Mouse (Mus musculus) embryonic facial prominence, embryonic 12.5 days (tissue): ENCODE measurements around the gene Hoxa5. TPM values are rescaled to one million over a fixed set of nuclear protein-coding genes. Genes with fewer than 3 reads are reported as not detected.
A peak's percentile ranks its signal among the peaks of the same experiment; 100 is the strongest.

Source experiments
- ATAC-seq: fragments of 200-750 bp; cut with Nextera tagmentation; 2 replicates; pipeline ENCODE4 v1.8.0; 2017; ENCODE audit not compliant: insufficient number of reproducible peaks, insufficient read depth, low FRiP score, low TSS enrichment
- H3K27ac ChIP-seq: fragments of 300-500 bp; sonication (generic); 2 replicates; pipeline ENCODE4 v1.5.1; 2016; ENCODE audit warnings: mild to moderate bottlenecking
- H3K27me3 ChIP-seq: fragments of 300-500 bp; sonication (generic); 2 replicates; pipeline ENCODE4 v1.6.1; 2016; ENCODE audit warnings: mild to moderate bottlenecking, moderate library complexity
- H3K36me3 ChIP-seq: fragments of 300-500 bp; sonication (generic); 2 replicates; pipeline ENCODE4 v1.6.1; 2016; ENCODE audit warnings: mild to moderate bottlenecking
- H3K4me1 ChIP-seq: fragments of 300-500 bp; sonication (generic); 2 replicates; pipeline ENCODE4 v1.6.1; 2016
- H3K4me2 ChIP-seq: fragments of 300-500 bp; sonication (generic); replicated peaks from 2 replicates; pipeline ENCODE4 v1.6.1; 2016; ENCODE audit warnings: mild to moderate bottlenecking, moderate library complexity
- H3K4me3 ChIP-seq: fragments of 300-500 bp; sonication (generic); 2 replicates; pipeline ENCODE4 v1.5.1; 2016; ENCODE audit warnings: mild to moderate bottlenecking
- H3K9ac ChIP-seq: fragments of 300-500 bp; sonication (generic); 2 replicates; pipeline ENCODE4 v1.6.1; 2016; ENCODE audit warnings: mild to moderate bottlenecking, moderate library complexity
- H3K9me3 ChIP-seq: fragments of 300-500 bp; sonication (generic); 2 replicates; pipeline ENCODE4 v1.6.1; 2016; ENCODE audit warnings: mild to moderate bottlenecking, moderate library complexity
- WGBS: fragments of 180-500 bp; shearing (Covaris S2); methylation state at CpG from one replicate; pipeline ENCODE4 v1.1.7; 2016; 5-methylcytosine and 5-hydroxymethylcytosine counted together
- polyA plus RNA-seq: library from polyadenylated mRNA; unstranded; fragments of >200 nt; fragmentation: Nextera tagmentation; extraction: Ambion mirVana; gene quantifications from 2 replicates; pipeline ENCODE4 v1.2.1, GENCODE M21; 2016

The Hoxa5 gene
- polyA plus RNA-seq, 1 experiment from 2014 or later: 0.33 TPM

- no peak for ATAC-seq
- peaks cover 99% of the 10 kb centered on the region for H3K27me3 ChIP-seq
- no peaks in the 10 kb centered on the region for H3K9me3 ChIP-seq
- H3K9ac ChIP-seq: no peak overlapping the region
- H3K4me2 ChIP-seq: no peak overlapping the region
- H3K36me3 ChIP-seq: no peaks in the 10 kb centered on the region
- no peak overlapping the region for H3K4me3 ChIP-seq
- no peak overlapping the region for H3K27ac ChIP-seq
- 0 out of 2 replicates have a peak, but pooled peaks cover 9% of the 10 kb centered on the region for H3K4me1 ChIP-seq
Measured at GRCm38 (mm10) chr6:52207684-52207976, 3.2 kb upstream of the Hoxa5 start.

DNA sequence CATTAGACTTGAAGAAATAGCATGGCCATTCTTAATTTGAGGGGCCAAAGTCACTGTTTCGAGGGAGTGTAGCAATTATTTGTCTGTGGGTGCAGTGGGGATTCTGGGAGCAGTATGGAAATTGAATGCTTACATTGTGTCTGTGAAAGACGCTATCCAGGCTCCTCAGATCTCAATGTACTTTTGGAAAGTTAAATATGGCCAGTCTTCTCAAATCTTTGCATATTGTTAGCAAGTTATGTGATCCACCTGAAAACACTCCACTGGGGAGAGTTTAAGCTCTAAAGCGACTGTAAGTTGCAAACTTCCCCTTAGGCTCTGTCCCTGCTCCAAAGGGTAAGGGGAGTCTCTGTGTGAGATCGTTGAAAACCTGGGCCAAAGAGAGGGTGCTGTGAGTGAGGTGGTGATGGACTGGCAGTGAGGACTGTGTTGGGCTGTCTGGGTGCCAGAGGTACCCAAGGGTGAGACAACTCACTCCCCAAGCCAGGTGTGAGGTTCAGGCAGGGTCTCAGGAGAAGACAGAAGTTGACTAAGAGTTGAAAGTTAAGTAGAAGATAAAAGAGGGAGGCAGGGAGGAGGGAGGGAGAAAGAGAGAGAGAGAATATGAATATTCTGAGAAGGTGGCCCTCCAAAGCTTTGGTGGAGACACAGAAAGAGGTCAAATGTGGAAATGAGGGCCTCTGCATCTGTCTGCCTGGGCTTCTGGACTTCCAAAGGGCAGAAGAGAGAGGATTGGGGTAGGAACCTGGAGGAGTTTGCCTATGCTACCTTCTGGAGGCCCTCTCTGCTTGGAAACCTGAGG, 2.7 kb upstream of the Hoxa5 start:
- WGBS: 3% methylated on average over 4 of the region's 4 CpGs
- no peak overlapping the region for H3K9ac ChIP-seq
- peaks cover 98% of the 10 kb centered on the region for H3K27me3 ChIP-seq
- H3K9me3 ChIP-seq: no peaks in the 10 kb centered on the region
- H3K4me1 ChIP-seq: 0 out of 2 replicates have a peak, but pooled peaks cover 9% of the 10 kb centered on the region
- no peak overlapping the region for H3K4me2 ChIP-seq
- H3K36me3 ChIP-seq: no peaks in the 10 kb centered on the region
- no peak overlapping the region for H3K4me3 ChIP-seq
- ATAC-seq: no peak
- H3K27ac ChIP-seq: no peak overlapping the region

- Histone ChIP-seq H3K9ac (no peak overlapping the region), H3K27ac (no peak overlapping the region), H3K9me3 (no peaks in the 10 kb centered on the region), H3K4me3 (no peak overlapping the region), H3K4me1 (0 out of 2 replicates have a peak, but pooled peaks cover 9% of the 10 kb centered on the region), H3K4me2 (no peak overlapping the region), H3K27me3 (peaks cover 92% of the 10 kb centered on the region), H3K36me3 (no peaks in the 10 kb centered on the region)
- ATAC-seq: no peak
- WGBS: 1% methylated on average over 55 of the region's 55 CpGs
Measured at GRCm38 (mm10) chr6:52205638-52206621, 1.5 kb upstream of the Hoxa5 start.

DNA sequence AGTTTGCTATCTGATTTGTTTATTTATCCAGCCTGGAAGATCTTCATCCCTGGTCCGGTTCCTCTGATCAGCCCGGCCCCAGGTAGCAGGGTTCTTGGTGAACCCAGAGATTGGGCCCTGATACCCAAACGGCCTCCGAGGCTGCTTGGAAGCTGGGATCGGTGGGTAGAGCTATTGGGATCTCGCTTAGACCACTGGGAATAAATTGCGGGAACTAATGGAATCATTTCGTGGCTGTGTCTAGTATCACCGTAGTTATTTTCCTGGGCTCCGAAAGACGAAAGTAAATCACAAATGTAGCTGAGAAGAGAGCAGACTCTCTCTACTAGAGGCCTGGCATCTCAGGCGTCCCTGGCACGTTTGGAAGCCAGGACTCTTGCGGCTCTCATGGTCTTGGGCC, 834 bp upstream of the Hoxa5 start:
- no peak for ATAC-seq
- peaks cover 93% of the 10 kb centered on the region for H3K27me3 ChIP-seq
- H3K4me2 ChIP-seq: no peak overlapping the region
- H3K9ac ChIP-seq: no peak overlapping the region
- no peak overlapping the region for H3K4me3 ChIP-seq
- no peak overlapping the region for H3K27ac ChIP-seq
- no peaks in the 10 kb centered on the region for H3K9me3 ChIP-seq
- 0 out of 2 replicates have a peak, but pooled peaks cover 9% of the 10 kb centered on the region for H3K4me1 ChIP-seq
- WGBS: 3% methylated on average over 14 of the region's 14 CpGs
- H3K36me3 ChIP-seq: no peaks in the 10 kb centered on the region

DNA sequence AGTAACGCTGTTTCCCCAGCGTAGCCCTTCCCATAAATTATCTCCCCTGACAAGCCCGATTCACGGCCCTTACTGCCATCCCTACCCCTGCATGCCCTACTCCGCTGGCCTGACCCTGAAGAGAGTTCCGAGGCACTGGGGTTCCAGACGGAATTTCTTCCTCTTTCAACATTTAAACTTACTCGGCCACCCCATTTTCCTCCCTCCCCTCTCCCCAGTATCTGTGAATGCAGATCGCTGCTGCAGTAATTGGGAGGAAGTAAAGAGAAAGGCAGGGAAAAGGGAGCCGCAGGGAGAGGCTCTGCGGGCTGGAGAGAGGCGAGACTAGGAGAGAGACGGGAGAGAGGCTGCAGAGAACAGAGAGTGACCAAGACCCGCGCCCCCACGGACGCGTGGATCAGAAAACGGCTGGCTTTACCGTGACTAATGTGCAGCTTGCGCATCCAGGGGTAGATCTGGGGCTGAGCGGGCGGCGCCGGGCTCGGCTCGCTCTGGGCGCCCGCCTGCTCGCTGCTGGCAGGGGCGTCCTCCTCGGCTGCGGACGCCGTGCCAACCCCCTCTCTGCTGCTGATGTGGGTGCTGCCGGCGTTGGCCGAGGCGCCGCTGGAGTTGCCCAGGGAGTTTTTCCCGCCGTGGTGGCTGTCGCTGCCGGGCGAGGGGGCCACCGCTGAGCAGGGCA, 877 bp downstream of the Hoxa5 start:
- Histone ChIP-seq H3K4me3 (peak overlapping the region; percentile 17), H3K27me3 (peaks cover 92% of the 10 kb centered on the region), H3K9me3 (no peaks in the 10 kb centered on the region), H3K4me2 (peak overlapping the region; percentile 41), H3K27ac (no peak overlapping the region), H3K9ac (no peak overlapping the region), H3K36me3 (no peaks in the 10 kb centered on the region), H3K4me1 (0 out of 2 replicates have a peak, but pooled peaks cover 9% of the 10 kb centered on the region)
- WGBS: under 1% methylated on average over 42 of the region's 46 CpGs
- no peak for ATAC-seq

DNA sequence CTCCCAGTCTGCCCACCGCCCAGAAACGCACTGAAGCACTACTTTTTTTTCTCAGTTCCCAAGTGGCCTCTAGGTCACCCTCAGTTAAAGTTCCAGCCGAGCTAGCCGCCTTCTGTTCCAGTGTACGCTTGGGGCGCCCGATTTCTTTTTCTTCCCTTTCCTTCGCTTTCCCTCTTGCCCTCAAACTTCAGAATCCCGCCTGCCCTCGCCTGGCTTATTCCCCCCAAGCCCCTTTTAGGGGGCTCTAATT, 1.3 kb downstream of the Hoxa5 start:
- Histone ChIP-seq H3K9me3 (no peaks in the 10 kb centered on the region), H3K4me1 (0 out of 2 replicates have a peak, but pooled peaks cover 9% of the 10 kb centered on the region), H3K36me3 (no peaks in the 10 kb centered on the region), H3K27ac (no peak overlapping the region), H3K4me2 (no peak overlapping the region), H3K9ac (no peak overlapping the region), H3K27me3 (peaks cover 92% of the 10 kb centered on the region), H3K4me3 (no peak overlapping the region; the same call in 1 of the 2 replicates)
- no peak for ATAC-seq
- WGBS: 2% methylated on average over 10 of the region's 10 CpGs

- Histone ChIP-seq H3K4me3 (no peak overlapping the region), H3K4me2 (no peak overlapping the region), H3K27ac (no peak overlapping the region), H3K36me3 (no peaks in the 10 kb centered on the region), H3K9ac (no peak overlapping the region), H3K27me3 (peaks cover 92% of the 10 kb centered on the region), H3K9me3 (no peaks in the 10 kb centered on the region), H3K4me1 (0 out of 2 replicates have a peak, but pooled peaks cover 9% of the 10 kb centered on the region)
- ATAC-seq: no peak
- WGBS: 1% methylated on average over 22 of the region's 22 CpGs
Measured at GRCm38 (mm10) chr6:52202362-52203120, 1.8 kb downstream of the Hoxa5 start.

- H3K27me3 ChIP-seq: peaks cover 92% of the 10 kb centered on the region
- H3K4me3 ChIP-seq: no peak overlapping the region
- H3K36me3 ChIP-seq: no peaks in the 10 kb centered on the region
- ATAC-seq: no peak
- H3K27ac ChIP-seq: no peak overlapping the region
- no peak overlapping the region for H3K4me2 ChIP-seq
- 0 out of 2 replicates have a peak, but pooled peaks cover 9% of the 10 kb centered on the region for H3K4me1 ChIP-seq
- H3K9me3 ChIP-seq: no peaks in the 10 kb centered on the region
- 13% methylated on average over 1 of the region's 1 CpGs for WGBS
- H3K9ac ChIP-seq: no peak overlapping the region
Measured at GRCm38 (mm10) chr6:52201269-52201668, 3.1 kb downstream of the Hoxa5 start.

DNA sequence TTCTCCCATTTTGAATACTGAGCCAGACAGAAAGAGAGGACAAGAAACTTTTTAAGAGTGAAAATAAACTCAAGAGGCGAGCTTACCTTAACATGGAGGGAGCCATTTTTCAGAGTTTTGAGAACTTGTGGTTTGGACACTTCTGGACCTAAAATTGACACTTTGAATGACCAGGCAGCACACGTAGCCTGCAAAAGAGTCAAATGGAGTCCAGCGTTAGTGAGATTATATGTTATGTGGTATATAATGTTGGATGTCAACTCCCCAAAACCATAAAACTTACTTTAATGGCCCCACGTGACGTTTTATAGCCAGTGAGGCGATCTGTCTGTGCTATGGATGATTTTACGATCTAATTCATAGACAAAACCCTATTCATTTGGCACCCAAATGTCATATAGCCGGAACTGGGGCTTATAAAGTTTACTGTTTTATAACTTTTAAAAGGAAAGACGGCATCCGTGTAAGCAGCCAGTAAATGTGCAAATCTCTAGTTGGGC, 3.6 kb downstream of the Hoxa5 start:
- Histone ChIP-seq H3K9ac (no peak overlapping the region), H3K4me1 (0 out of 2 replicates have a peak, but pooled peaks cover 9% of the 10 kb centered on the region), H3K9me3 (no peaks in the 10 kb centered on the region), H3K4me2 (no peak overlapping the region), H3K36me3 (no peaks in the 10 kb centered on the region), H3K4me3 (no peak overlapping the region), H3K27ac (no peak overlapping the region), H3K27me3 (peaks cover 92% of the 10 kb centered on the region)
- 6% methylated on average over 10 of the region's 10 CpGs for WGBS
- no peak for ATAC-seq

GRCm38 (mm10) chr6:52200073-52200750, 4.2 kb downstream of the Hoxa5 start:
- no peak overlapping the region for H3K9ac ChIP-seq
- H3K9me3 ChIP-seq: no peaks in the 10 kb centered on the region
- WGBS: 2% methylated on average over 30 of the region's 30 CpGs
- no peak overlapping the region for H3K4me3 ChIP-seq
- no peak overlapping the region for H3K4me2 ChIP-seq
- 0 out of 2 replicates have a peak, but pooled peaks cover 9% of the 10 kb centered on the region for H3K4me1 ChIP-seq
- peaks cover 91% of the 10 kb centered on the region for H3K27me3 ChIP-seq
- H3K27ac ChIP-seq: no peak overlapping the region
- no peaks in the 10 kb centered on the region for H3K36me3 ChIP-seq
- no peak for ATAC-seq
